Mouse (Mus musculus) myocyte (in vitro differentiated cells): ENCODE results near the gene Exosc6. TPM values are rescaled to one million over a fixed set of nuclear protein-coding genes. Genes with fewer than 3 reads are reported as not detected.
"Not testable (repeated sequence)": the region's sequence is repeated elsewhere in the genome, so short reads cannot be mapped to it uniquely, and the experiment has no call there.

Experiments used
- H3K27me3 ChIP-seq: one replicate; pipeline ENCODE4 v1.6.1; 2011; ENCODE audit not compliant: control insufficient read depth, insufficient read depth, insufficient read length
- H3K36me3 ChIP-seq: one replicate; pipeline ENCODE4 v1.6.1; 2011; ENCODE audit not compliant: control insufficient read depth, insufficient read depth
- H3K4me2 ChIP-seq: one replicate; pipeline ENCODE4 v1.6.1; 2011; ENCODE audit warnings: low read depth, control low read depth
- H3K4me3 ChIP-seq: one replicate; pipeline ENCODE4 v1.5.1; 2011; ENCODE audit warnings: mild to moderate bottlenecking, control low read depth, moderate library complexity
- H3K79me2 ChIP-seq: one replicate; pipeline ENCODE4 v1.6.1; 2011; ENCODE audit not compliant: control insufficient read depth, insufficient read depth
- H3ac ChIP-seq: one replicate; pipeline ENCODE4 v1.6.1; 2011; ENCODE audit not compliant: control insufficient read depth, insufficient read length
- CEBPB ChIP-seq: IDR thresholded peaks from 2 replicates; pipeline ENCODE4 v1.6.1; 2011; ENCODE audit warnings: mild to moderate bottlenecking, moderate library complexity; ENCODE audit not compliant: poor library complexity, insufficient read depth, severe bottlenecking
- E2F4 ChIP-seq: IDR thresholded peaks from one replicate; pipeline ENCODE4 v1.6.1; 2011; ENCODE audit warnings: mild to moderate bottlenecking, control low read depth, moderate library complexity; ENCODE audit not compliant: insufficient read depth
- MAX ChIP-seq: IDR thresholded peaks from one replicate; pipeline ENCODE4 v1.6.1; 2011; ENCODE audit warnings: low read depth, mild to moderate bottlenecking, control low read depth
- MYOD1 ChIP-seq, 3 experiments: IDR thresholded peaks; one replicate each; pipeline ENCODE4 v1.6.1; 2011; ENCODE audit warnings: control low read depth in 2 of 3, low read depth in 2 of 3, mild to moderate bottlenecking in 2 of 3, moderate library complexity in 1 of 3; ENCODE audit not compliant: insufficient read length in 2 of 3, control insufficient read depth in 1 of 3
- MYOG ChIP-seq, 3 experiments: IDR thresholded peaks; one replicate each; pipeline ENCODE4 v1.6.1; 2011; ENCODE audit warnings: control low read depth in 2 of 3, low read depth in 2 of 3, mild to moderate bottlenecking in 2 of 3; ENCODE audit not compliant: insufficient read length in 2 of 3, control insufficient read depth in 1 of 3, insufficient read depth in 1 of 3
- POLR2A ChIP-seq: IDR thresholded peaks from one replicate; pipeline ENCODE4 v1.6.1; 2011; ENCODE audit warnings: low read depth, mild to moderate bottlenecking, control low read depth, moderate library complexity; ENCODE audit not compliant: insufficient read length
- POLR2AphosphoS2 ChIP-seq: IDR thresholded peaks from one replicate; pipeline ENCODE4 v1.6.1; 2011; ENCODE audit warnings: low read depth, control low read depth; ENCODE audit not compliant: insufficient read length
- REST ChIP-seq: IDR thresholded peaks from one replicate; pipeline ENCODE4 v1.6.1; 2011; ENCODE audit warnings: mild to moderate bottlenecking, control low read depth, moderate library complexity; ENCODE audit not compliant: insufficient read depth, insufficient read length
- SRF ChIP-seq: IDR thresholded peaks from one replicate; pipeline ENCODE4 v1.6.1; 2011; ENCODE audit warnings: low read depth; ENCODE audit not compliant: control insufficient read depth, insufficient read length
- TCF12 ChIP-seq: IDR thresholded peaks from one replicate; pipeline ENCODE4 v1.6.1; 2011; ENCODE audit warnings: mild to moderate bottlenecking, control low read depth; ENCODE audit not compliant: poor library complexity, insufficient read depth, severe bottlenecking
- TCF3 ChIP-seq: IDR thresholded peaks from one replicate; pipeline ENCODE4 v1.6.1; 2011; ENCODE audit warnings: low read depth, control low read depth; ENCODE audit not compliant: insufficient read length
- USF1 ChIP-seq: IDR thresholded peaks from one replicate; pipeline ENCODE4 v1.6.1; 2011; ENCODE audit warnings: low read depth, mild to moderate bottlenecking, control low read depth, moderate library complexity
- polyA plus RNA-seq: library from polyadenylated mRNA; unstranded; fragments of >200 nt; fragmentation: generic; extraction: Trizol; gene quantifications from one replicate; pipeline ENCODE4 v1.2.1, GENCODE M21; 2012; ENCODE audit warnings: missing spikeins

Gene Exosc6
- polyA plus RNA-seq, 1 experiment, result not detected

- no peak overlapping the region for H3K4me2 ChIP-seq
- no peaks in the 10 kb centered on the region for H3K79me2 ChIP-seq
- H3K36me3 ChIP-seq, result no peaks in the 10 kb centered on the region
- H3ac ChIP-seq, result no peak overlapping the region
- H3K27me3 ChIP-seq, result no peaks in the 10 kb centered on the region
- no peak for TF ChIP-seq POLR2A
- no peak for TF ChIP-seq SRF
- TF ChIP-seq MYOD1 (IDR thresholded peaks at IDR 0.05; ENCODE audit: control insufficient read depth in 1 of 3, insufficient read length in 2 of 3, low read depth in 2 of 3), result no peak
- no peak for TF ChIP-seq REST
- TF ChIP-seq TCF12, result no peak
- no peak for TF ChIP-seq TCF3
- TF ChIP-seq USF1, result no peak
- no peak for TF ChIP-seq CEBPB
- no peak for TF ChIP-seq POLR2AphosphoS2
- no peak for TF ChIP-seq MYOG (IDR thresholded peaks at IDR 0.05; ENCODE audit: control insufficient read depth in 1 of 3, insufficient read depth in 1 of 3, insufficient read length in 2 of 3, low read depth in 2 of 3)
- no peak for TF ChIP-seq E2F4
- TF ChIP-seq MAX, result no peak
- no peak overlapping the region for H3K4me3 ChIP-seq
Measured at GRCm38 (mm10) chr8:111090126-111090525, 34.0 kb downstream of the Exosc6 start.

GRCm38 (mm10) chr8:111091706-111092105, 35.6 kb downstream of the Exosc6 start:
- TF ChIP-seq USF1 (no peak), TCF3 (no peak), REST (no peak), CEBPB (no peak), TCF12 (no peak), MYOD1 (IDR thresholded peaks at IDR 0.05; ENCODE audit: control insufficient read depth in 1 of 3, insufficient read length in 2 of 3, low read depth in 2 of 3) (no peak), MAX (no peak), POLR2A (no peak), E2F4 (no peak), MYOG (IDR thresholded peaks at IDR 0.05; ENCODE audit: control insufficient read depth in 1 of 3, insufficient read depth in 1 of 3, insufficient read length in 2 of 3, low read depth in 2 of 3) (no peak), SRF (no peak), POLR2AphosphoS2 (no peak)
- H3K79me2 ChIP-seq, result peaks cover 7% of the 10 kb centered on the region
- no peaks in the 10 kb centered on the region for H3K27me3 ChIP-seq
- H3K4me2 ChIP-seq, result no peak overlapping the region
- H3K36me3 ChIP-seq, result no peaks in the 10 kb centered on the region
- no peak overlapping the region for H3K4me3 ChIP-seq
- H3ac ChIP-seq, result no peak overlapping the region

GRCm38 (mm10) chr8:111092326-111092725, 36.2 kb downstream of the Exosc6 start, which contains the start of gene Clec18a:
TSS of gene Clec18a (minus strand) at chr8:111092426.
- not testable (repeated sequence) for H3ac ChIP-seq, H3K4me3 ChIP-seq, H3K36me3 ChIP-seq, H3K27me3 ChIP-seq, H3K4me2 ChIP-seq
- peaks cover 11% of the 10 kb centered on the region for H3K79me2 ChIP-seq

- H3K36me3 ChIP-seq, result no peaks in the 10 kb centered on the region
- no peaks in the 10 kb centered on the region for H3K27me3 ChIP-seq
- H3K4me2 ChIP-seq, result peak within 1 kb of the TSS; percentile 91
Measured at GRCm38 (mm10) chr8:111093865-111094718, 38.0 kb downstream of the Exosc6 start, which contains the start of gene Pdpr. TSS of gene Pdpr (plus strand) at chr8:111094630.

GRCm38 (mm10) chr8:111094719-111095302, 38.7 kb downstream of the Exosc6 start:
- H3K36me3 ChIP-seq, H3K27me3 ChIP-seq: not testable (repeated sequence)
- Histone ChIP-seq H3K79me2 (peaks cover 17% of the 10 kb centered on the region), H3ac (peak overlapping the region; percentile 50), H3K4me3 (peak overlapping the region; percentile 29), H3K4me2 (peak overlapping the region; percentile 67)

More at GRCm38 (mm10) chr8:111093865-111094718, 38.0 kb downstream of the Exosc6 start, which contains the start of gene Pdpr:
- peaks cover 17% of the 10 kb centered on the region for H3K79me2 ChIP-seq
- TF ChIP-seq TCF12 (no peak), POLR2AphosphoS2 (peak; percentile 19), POLR2A (peak; percentile 55)
- H3ac ChIP-seq, result peak within 1 kb of the TSS; percentile 50
- H3K4me3 ChIP-seq, result peak within 1 kb of the TSS; percentile 29

Other genes starting within 250 kb of the Exosc6 start
- gene Cog4, start 209.7 kb upstream of the Exosc6 start, polyA plus RNA-seq, result 71.6 TPM
- 47.7 TPM for gene Sf3b3, start 209.6 kb upstream of the Exosc6 start, polyA plus RNA-seq
- gene Fuk, start 153.9 kb upstream of the Exosc6 start, polyA plus RNA-seq, result 7.2 TPM
- gene St3gal2, start 136.4 kb upstream of the Exosc6 start, polyA plus RNA-seq, result 39.7 TPM
- 32.5 TPM for gene Ddx19a, start 58.5 kb upstream of the Exosc6 start, polyA plus RNA-seq
- gene Ddx19b, start 24.6 kb upstream of the Exosc6 start, polyA plus RNA-seq, result 5.9 TPM
- gene Aars, start 23.2 kb upstream of the Exosc6 start, polyA plus RNA-seq, result 340 TPM
- 1.2 TPM for gene Clec18a, start 36.1 kb downstream of the Exosc6 start, polyA plus RNA-seq
- 8.6 TPM for gene Pdpr, start 38.3 kb downstream of the Exosc6 start, polyA plus RNA-seq
- gene Glg1, start 202.9 kb downstream of the Exosc6 start, polyA plus RNA-seq, result 39.1 TPM
- gene Rfwd3, start 243.9 kb downstream of the Exosc6 start, polyA plus RNA-seq, result 9.0 TPM